Mouse (Mus musculus) E14TG2a.4 (cell line): ENCODE measurements around the gene Ttc13.

ENCODE experiments used
- CTCF ChIP-seq: conservative IDR thresholded peaks from 2 replicates; pipeline ENCODE4 v1.5.1; 2014; ENCODE audit warnings: low read length
- NANOG ChIP-seq: IDR thresholded peaks from 2 replicates; pipeline ENCODE4 v1.6.1; 2014; ENCODE audit warnings: borderline replicate concordance, low read length, mixed read lengths
- POU5F1 ChIP-seq: IDR thresholded peaks from 2 replicates; pipeline ENCODE4 v1.6.1; 2014; ENCODE audit warnings: low read length, borderline replicate concordance

- TF ChIP-seq CTCF (no peak), NANOG (no peak), POU5F1 (no peak)
Observed at GRCm38 (mm10) chr8:124661781-124662180, 60.0 kb downstream of the Ttc13 start.
